Mouse (Mus musculus) midbrain, embryonic 11.5 days (tissue): ENCODE measurements around the gene Snx9. TPM values are rescaled to one million over a fixed set of nuclear protein-coding genes. Genes with fewer than 3 reads are reported as not detected.

Source experiments
- ATAC-seq: fragments of 200-750 bp; cut with Nextera tagmentation; 2 replicates; pipeline ENCODE4 v1.8.0; 2017; ENCODE audit warnings: moderate TSS enrichment, moderate library complexity; ENCODE audit not compliant: low FRiP score
- DNase-seq: peaks from one replicate; pipeline ENCODE4 v3.0.0; 2015; ENCODE audit warnings: low spot score; ENCODE audit errors: missing footprints
- H3K27ac ChIP-seq: fragments of 300-500 bp; sonication (generic); 2 replicates; pipeline ENCODE4 v1.5.1; 2014; ENCODE audit warnings: low read depth, low read length
- H3K27me3 ChIP-seq: fragments of 300-500 bp; sonication (generic); 2 replicates; pipeline ENCODE4 v1.6.1; 2014; ENCODE audit warnings: mild to moderate bottlenecking, low read length, moderate library complexity, mixed read lengths; ENCODE audit not compliant: control insufficient read depth, insufficient read depth
- H3K36me3 ChIP-seq: fragments of 300-500 bp; sonication (generic); 2 replicates; pipeline ENCODE4 v1.6.1; 2014; ENCODE audit warnings: mild to moderate bottlenecking, low read length, moderate library complexity, mixed read lengths; ENCODE audit not compliant: control insufficient read depth, insufficient read depth
- H3K4me1 ChIP-seq: fragments of 300-500 bp; sonication (generic); 2 replicates; pipeline ENCODE4 v1.6.1; 2014; ENCODE audit warnings: low read length; ENCODE audit not compliant: control insufficient read depth, insufficient read depth
- H3K4me2 ChIP-seq: fragments of 300-500 bp; sonication (generic); 2 replicates; pipeline ENCODE4 v1.6.1; 2014; ENCODE audit warnings: mild to moderate bottlenecking, moderate library complexity
- H3K4me3 ChIP-seq: fragments of 300-500 bp; sonication (generic); 2 replicates; pipeline ENCODE4 v1.5.1; 2014; ENCODE audit warnings: low read depth, low read length
- H3K9ac ChIP-seq: fragments of 300-500 bp; sonication (generic); 2 replicates; pipeline ENCODE4 v1.6.1; 2014; ENCODE audit warnings: low read length
- H3K9me3 ChIP-seq: fragments of 300-500 bp; sonication (generic); 2 replicates; pipeline ENCODE4 v1.6.1; 2016; ENCODE audit warnings: low read length; ENCODE audit not compliant: control insufficient read depth
- WGBS: fragments of 180-500 bp; shearing (Covaris S2); extraction: QIAGEN DNeasy Blood & Tissue Kit; methylation state at CpG from one replicate; pipeline ENCODE4 v1.1.7; 2014; 5-methylcytosine and 5-hydroxymethylcytosine counted together
- polyA plus RNA-seq: library from polyadenylated mRNA; unstranded; fragments of >200 nt; fragmentation: Nextera tagmentation; extraction: Ambion mirVana; gene quantifications from 2 replicates; pipeline ENCODE4 v1.2.1, GENCODE M21; 2014

Snx9 gene
- polyA plus RNA-seq, 1 experiment from 2014 or later: 21.7 TPM

DNA sequence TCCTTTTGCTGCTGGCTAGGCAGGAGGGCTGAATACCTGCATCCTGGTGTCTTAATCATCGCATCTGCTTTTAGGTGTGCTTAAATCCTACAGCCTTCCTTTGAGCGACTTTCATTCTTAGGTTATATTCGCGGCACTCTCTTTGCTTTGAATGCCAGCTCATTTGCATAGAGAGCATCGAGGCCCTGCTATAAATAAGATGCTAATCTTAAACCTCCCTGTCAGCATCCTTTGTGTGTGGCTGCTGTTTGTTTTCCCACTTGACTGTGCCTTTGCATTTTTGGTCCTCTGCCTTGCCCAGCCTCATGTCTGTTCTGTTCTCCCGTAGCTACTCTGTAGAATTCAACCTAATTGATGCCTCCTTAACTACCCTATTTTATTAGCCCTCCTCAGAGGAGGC, 21.2 kb downstream of the Snx9 start:
- no peak for ATAC-seq
- Histone ChIP-seq H3K4me1 (peaks cover 9% of the 10 kb centered on the region), H3K9ac (peak overlapping the region; percentile 16; the same call in 1 of the 2 replicates), H3K27ac (no peak overlapping the region), H3K36me3 (no peaks in the 10 kb centered on the region), H3K4me2 (no peak overlapping the region), H3K27me3 (no peaks in the 10 kb centered on the region), H3K9me3 (no peaks in the 10 kb centered on the region), H3K4me3 (no peak overlapping the region)
- DNase-seq: peak; percentile 83
- 18% methylated on average over 6 of the region's 6 CpGs for WGBS

DNA sequence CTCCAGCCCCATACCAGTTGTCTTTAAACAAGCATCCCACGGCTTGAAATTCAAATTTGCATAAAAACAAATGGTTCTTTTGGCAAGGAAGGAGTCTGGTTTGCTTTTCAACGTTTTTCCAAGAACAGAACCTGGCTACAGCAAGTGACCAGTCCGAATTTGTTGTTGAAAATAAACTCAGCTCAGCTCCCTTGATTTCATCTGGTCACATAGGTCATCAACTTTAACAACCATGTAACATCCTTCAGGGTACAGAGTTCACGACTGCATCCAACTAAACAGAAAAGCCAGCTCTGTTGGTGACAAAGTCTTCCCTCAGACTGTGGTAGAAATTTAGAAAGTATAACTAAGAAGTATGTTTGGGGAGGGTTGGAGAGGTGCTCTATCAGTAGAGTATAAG, 21.7 kb downstream of the Snx9 start:
- Histone ChIP-seq H3K4me2 (no peak overlapping the region), H3K27me3 (no peaks in the 10 kb centered on the region), H3K4me1 (peaks cover 9% of the 10 kb centered on the region), H3K9ac (no peak overlapping the region), H3K4me3 (no peak overlapping the region), H3K36me3 (no peaks in the 10 kb centered on the region), H3K27ac (no peak overlapping the region), H3K9me3 (no peaks in the 10 kb centered on the region)
- WGBS: 36% methylated on average over 4 of the region's 4 CpGs
- no peak for ATAC-seq
- DNase-seq: no peak

DNA sequence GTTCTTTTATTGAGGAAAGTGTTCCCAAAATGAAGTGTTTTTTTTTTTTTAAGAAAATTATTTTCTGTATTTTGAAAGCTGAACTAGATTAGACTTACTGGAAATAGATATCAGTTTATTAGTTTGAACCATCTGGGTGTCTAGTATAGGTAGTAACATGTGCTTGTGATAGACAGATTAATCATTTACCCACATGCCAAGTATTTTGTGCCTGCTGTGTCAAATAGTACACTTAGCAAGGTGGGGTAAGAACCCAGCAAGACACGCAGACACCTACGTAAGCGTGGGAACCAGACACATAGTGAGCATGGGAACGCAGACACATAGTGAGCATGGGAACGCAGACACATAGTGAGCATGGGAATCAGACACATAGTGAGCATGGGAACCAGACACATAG, 22.6 kb downstream of the Snx9 start:
- Histone ChIP-seq H3K9ac (no peak overlapping the region), H3K9me3 (no peaks in the 10 kb centered on the region), H3K4me2 (no peak overlapping the region), H3K4me3 (no peak overlapping the region), H3K27me3 (no peaks in the 10 kb centered on the region), H3K4me1 (peaks cover 9% of the 10 kb centered on the region), H3K27ac (no peak overlapping the region), H3K36me3 (no peaks in the 10 kb centered on the region)
- WGBS: 96% methylated on average over 5 of the region's 5 CpGs
- ATAC-seq: no peak
- DNase-seq: peak; percentile 14

DNA sequence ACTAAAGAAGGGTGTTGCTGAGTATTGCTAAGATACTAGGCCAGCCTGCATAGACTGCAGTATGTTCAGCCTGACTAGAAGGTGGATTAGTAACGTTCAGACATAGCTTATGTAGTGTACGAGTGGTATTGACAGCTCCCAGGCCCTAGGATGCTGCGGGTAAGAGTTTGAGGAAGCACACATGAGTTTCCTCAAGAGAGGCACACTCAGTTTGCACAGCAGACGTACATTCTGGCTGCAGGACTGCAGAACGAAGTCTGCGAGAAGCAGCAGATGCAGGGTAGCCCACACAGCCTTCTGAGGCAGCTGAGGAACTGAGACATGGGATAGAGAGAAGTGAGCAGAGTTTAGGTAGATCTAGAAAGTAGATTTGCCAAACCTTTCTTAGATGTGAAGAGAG, 26.3 kb downstream of the Snx9 start:
- no peaks in the 10 kb centered on the region for H3K27me3 ChIP-seq
- peak; percentile 69 for DNase-seq
- ATAC-seq: no peak
- no peak overlapping the region for H3K4me3 ChIP-seq
- no peak overlapping the region for H3K9ac ChIP-seq
- H3K36me3 ChIP-seq: no peaks in the 10 kb centered on the region
- no peak overlapping the region for H3K27ac ChIP-seq
- H3K4me1 ChIP-seq: peaks cover 5% of the 10 kb centered on the region
- no peak overlapping the region for H3K4me2 ChIP-seq
- no peaks in the 10 kb centered on the region for H3K9me3 ChIP-seq
- WGBS: 87% methylated on average over 6 of the region's 6 CpGs

DNA sequence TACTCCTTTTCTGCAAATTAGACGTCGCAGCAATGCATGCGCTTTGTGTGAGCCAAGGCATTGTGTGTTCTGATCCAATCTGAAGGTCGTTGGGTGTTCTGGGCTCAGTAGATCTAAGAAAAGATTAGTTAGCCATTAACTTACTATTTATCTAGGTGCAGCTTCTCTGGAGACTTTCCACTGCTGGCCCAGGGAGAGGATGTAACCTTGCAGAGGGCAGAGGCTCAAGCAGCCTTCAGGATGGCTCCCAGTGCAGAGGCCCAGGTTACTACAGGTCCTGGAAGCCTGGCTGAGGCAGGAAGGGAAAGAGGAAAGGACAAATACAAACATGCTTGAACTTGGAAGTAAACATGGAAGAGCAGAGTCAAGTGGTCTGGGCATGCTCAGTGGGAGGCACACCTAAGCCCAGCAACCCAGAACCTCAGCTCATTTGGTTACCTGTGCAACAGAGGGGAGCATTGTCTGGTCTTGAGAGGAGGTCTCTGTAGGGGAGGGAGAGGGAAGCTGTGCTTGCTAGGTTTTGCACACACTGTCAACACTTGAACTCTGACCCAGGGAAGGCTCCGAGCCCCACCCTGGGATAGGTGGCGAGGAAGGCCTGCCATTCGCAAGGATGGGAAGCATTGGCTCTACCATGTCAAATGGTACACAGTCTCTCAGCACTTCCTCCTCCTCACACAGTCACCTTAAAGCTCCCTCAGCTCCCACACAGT, 27.3 kb downstream of the Snx9 start:
- no peak for DNase-seq
- Histone ChIP-seq H3K4me1 (no peaks in the 10 kb centered on the region), H3K4me3 (no peak overlapping the region), H3K9me3 (no peaks in the 10 kb centered on the region), H3K4me2 (no peak overlapping the region), H3K27ac (no peak overlapping the region), H3K27me3 (no peaks in the 10 kb centered on the region), H3K36me3 (no peaks in the 10 kb centered on the region), H3K9ac (no peak overlapping the region)
- no peak for ATAC-seq
- 91% methylated on average over 7 of the region's 7 CpGs for WGBS

DNA sequence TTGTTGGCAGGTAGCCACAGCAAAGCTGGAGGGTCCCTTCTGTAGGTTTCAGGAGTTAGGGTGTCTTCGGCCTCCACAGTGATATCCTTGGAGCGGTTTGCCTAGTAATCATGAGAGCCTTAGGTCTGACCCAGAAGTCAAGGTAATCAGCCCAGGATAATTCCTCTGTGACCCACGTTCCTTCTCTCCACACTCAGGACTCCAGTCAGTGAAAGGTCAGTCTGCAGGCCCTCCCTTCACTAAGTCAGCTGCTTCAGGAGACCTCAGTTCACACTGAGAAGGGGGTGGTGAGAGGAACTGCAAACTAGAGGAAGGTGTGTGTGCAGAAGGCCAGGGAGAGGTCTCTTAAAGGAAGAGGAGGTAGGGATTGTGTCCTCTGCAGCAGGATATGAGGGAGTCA, 28.3 kb downstream of the Snx9 start:
- Histone ChIP-seq H3K36me3 (no peaks in the 10 kb centered on the region), H3K4me2 (no peak overlapping the region), H3K27ac (no peak overlapping the region), H3K4me3 (no peak overlapping the region), H3K27me3 (no peaks in the 10 kb centered on the region), H3K4me1 (no peaks in the 10 kb centered on the region), H3K9ac (no peak overlapping the region), H3K9me3 (no peaks in the 10 kb centered on the region)
- 87% methylated on average over 3 of the region's 3 CpGs for WGBS
- no peak for ATAC-seq
- DNase-seq: peak; percentile 2

DNA sequence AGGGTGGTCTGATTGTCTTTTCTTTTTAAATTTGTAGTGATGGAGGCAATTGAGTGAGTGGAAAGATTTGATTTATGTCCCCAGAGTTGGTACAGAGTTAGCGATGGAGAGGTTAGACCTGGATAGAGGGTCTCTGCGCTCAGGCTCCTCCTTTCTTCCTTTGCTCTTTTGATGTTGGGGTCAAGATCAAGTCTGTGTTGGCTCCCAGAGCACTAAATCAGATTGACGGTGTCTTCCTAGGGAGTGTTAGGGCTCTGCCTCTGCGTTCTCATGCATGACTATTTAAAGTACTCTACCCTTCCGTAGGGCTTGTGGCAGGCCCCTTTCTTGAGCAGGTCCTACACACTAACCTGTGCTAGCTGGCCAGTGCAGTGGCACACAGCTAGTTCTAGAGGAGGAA, 28.9 kb downstream of the Snx9 start:
- Histone ChIP-seq H3K9ac (no peak overlapping the region), H3K4me2 (no peak overlapping the region), H3K36me3 (no peaks in the 10 kb centered on the region), H3K27me3 (no peaks in the 10 kb centered on the region), H3K27ac (no peak overlapping the region), H3K9me3 (no peaks in the 10 kb centered on the region), H3K4me1 (no peaks in the 10 kb centered on the region), H3K4me3 (no peak overlapping the region)
- WGBS: 91% methylated on average over 5 of the region's 5 CpGs
- ATAC-seq (no peak), DNase-seq (peak; percentile 23)

DNA sequence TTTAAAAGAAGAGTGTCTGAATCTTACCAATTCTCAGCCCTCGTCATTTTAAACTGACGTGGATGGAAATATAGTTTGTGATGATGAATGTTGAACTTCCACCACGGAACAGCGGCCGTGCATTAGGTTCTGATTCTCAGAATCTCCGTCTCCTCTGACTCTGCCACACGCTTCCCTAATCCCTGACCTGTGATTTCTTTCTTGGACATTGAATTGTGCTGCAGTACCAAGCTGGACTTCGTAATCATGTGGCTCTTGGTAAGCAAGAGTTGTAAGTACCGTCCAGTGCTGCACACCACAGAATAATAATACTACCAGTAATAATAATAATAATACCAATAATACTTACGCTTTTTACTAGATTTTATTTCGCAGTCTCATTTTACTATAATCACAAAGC, 29.6 kb downstream of the Snx9 start:
- H3K36me3 ChIP-seq: no peaks in the 10 kb centered on the region
- 92% methylated on average over 11 of the region's 11 CpGs for WGBS
- no peak for ATAC-seq

DNA sequence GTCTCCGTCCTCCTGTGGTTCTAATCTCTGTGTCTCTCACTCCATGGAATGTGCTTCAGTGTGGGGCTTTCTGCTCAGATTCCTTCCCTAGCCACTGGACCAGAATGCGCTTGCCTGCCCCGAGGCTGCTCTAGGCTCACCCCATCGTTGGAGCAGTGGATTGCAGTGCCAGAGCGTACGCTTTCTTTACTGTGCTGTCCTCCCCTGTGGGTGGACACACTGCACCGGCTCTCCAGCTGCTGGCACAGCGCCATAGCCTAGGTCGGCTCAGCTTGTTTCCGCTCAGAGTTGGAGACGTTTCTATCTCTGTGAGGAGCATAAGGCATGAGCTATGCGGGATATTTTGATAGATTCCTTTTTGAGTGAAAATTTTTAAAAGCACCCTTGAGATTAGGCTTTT, 31.4 kb downstream of the Snx9 start:
- no peak overlapping the region for H3K4me2 ChIP-seq
- H3K27ac ChIP-seq: no peak overlapping the region
- H3K9ac ChIP-seq: no peak overlapping the region
- ATAC-seq (no peak), DNase-seq (peak; percentile 70)
- no peaks in the 10 kb centered on the region for H3K9me3 ChIP-seq
- no peaks in the 10 kb centered on the region for H3K36me3 ChIP-seq
- H3K4me1 ChIP-seq: no peaks in the 10 kb centered on the region
- WGBS: 76% methylated on average over 12 of the region's 12 CpGs
- no peak overlapping the region for H3K4me3 ChIP-seq
- H3K27me3 ChIP-seq: no peaks in the 10 kb centered on the region

More for the DNA sequence above, 29.6 kb downstream of the Snx9 start:
- H3K4me2 ChIP-seq: no peak overlapping the region
- peak; percentile 70 for DNase-seq
- no peak overlapping the region for H3K9ac ChIP-seq
- H3K9me3 ChIP-seq: no peaks in the 10 kb centered on the region
- no peak overlapping the region for H3K4me3 ChIP-seq
- H3K27me3 ChIP-seq: no peaks in the 10 kb centered on the region
- no peak overlapping the region for H3K27ac ChIP-seq
- H3K4me1 ChIP-seq: no peaks in the 10 kb centered on the region
